Mouse (Mus musculus): ENCODE results near the gene Amh.
A peak's percentile ranks its signal among the peaks of the same experiment; 100 is the strongest.
"Not testable (repeated sequence)": the region's sequence is repeated elsewhere in the genome, so short reads cannot be mapped to it uniquely, and the experiment has no call there.

Amh gene

GRCm38 (mm10) chr10:80808099-80808984, 3.3 kb downstream of the Amh start:
- no peak for DNase-seq

GRCm38 (mm10) chr10:80808985-80809632, 4.1 kb downstream of the Amh start:
- DNase-seq, result no peak

- DNase-seq, result no peak
Measured at GRCm38 (mm10) chr10:80810084-80810483, 5.0 kb downstream of the Amh start.

GRCm38 (mm10) chr10:80812391-80813041, 7.5 kb downstream of the Amh start:
- no peak for DNase-seq

GRCm38 (mm10) chr10:80813366-80813765, 8.3 kb downstream of the Amh start, which contains the start of gene Jsrp1:
Gene Jsrp1, minus strand, starts transcription at chr10:80813498.
- DNase-seq, result no peak

- no peak for DNase-seq
Measured at GRCm38 (mm10) chr10:80814800-80815199, 9.8 kb downstream of the Amh start.

- not testable (repeated sequence) for DNase-seq
Measured at GRCm38 (mm10) chr10:80816303-80816702, 11.3 kb downstream of the Amh start.

GRCm38 (mm10) chr10:80817164-80817563, 12.1 kb downstream of the Amh start:
- no peak for DNase-seq

GRCm38 (mm10) chr10:80817955-80818354, 12.9 kb downstream of the Amh start:
- DNase-seq, result not testable (repeated sequence)

GRCm38 (mm10) chr10:80818599-80819281, 13.7 kb downstream of the Amh start:
- DNase-seq, result no peak

GRCm38 (mm10) chr10:80819406-80819805, 14.4 kb downstream of the Amh start:
- no peak for DNase-seq

- DNase-seq, result peak; percentile 38
Measured at GRCm38 (mm10) chr10:80821991-80822390, 16.9 kb downstream of the Amh start.

GRCm38 (mm10) chr10:80822528-80822927, 17.5 kb downstream of the Amh start:
- DNase-seq, result no peak

GRCm38 (mm10) chr10:80823316-80823715, 18.3 kb downstream of the Amh start:
- no peak for DNase-seq

GRCm38 (mm10) chr10:80823847-80824643, 19.0 kb downstream of the Amh start:
- no peak for DNase-seq

GRCm38 (mm10) chr10:80824827-80825226, 19.8 kb downstream of the Amh start:
- DNase-seq, result no peak

- peak; percentile 98 for DNase-seq
Measured at GRCm38 (mm10) chr10:80826151-80827062, 21.4 kb downstream of the Amh start, which contains the start of gene Oaz1. Gene Oaz1, plus strand, starts transcription at chr10:80826656.

- no peak for DNase-seq
Measured at GRCm38 (mm10) chr10:80827063-80827869, 22.2 kb downstream of the Amh start.

GRCm38 (mm10) chr10:80827870-80828420, 22.9 kb downstream of the Amh start:
- DNase-seq, result no peak

- not testable (repeated sequence) for DNase-seq
Measured at GRCm38 (mm10) chr10:80828587-80828986, 23.5 kb downstream of the Amh start.
